Mouse (Mus musculus) ES-Bruce4 (cell line): ENCODE measurements around the gene Crygc.

Experiments
- CTCF ChIP-seq: IDR thresholded peaks from one replicate; pipeline ENCODE4 v1.8.1; 2011; ENCODE audit warnings: low read depth, low read length
- EP300 ChIP-seq: IDR thresholded peaks from 2 replicates; pipeline ENCODE4 v1.6.1; 2011; ENCODE audit warnings: low read depth, low read length; ENCODE audit not compliant: insufficient read depth
- POLR2A ChIP-seq: IDR thresholded peaks from one replicate; pipeline ENCODE4 v1.8.1; 2011; ENCODE audit warnings: low read length; ENCODE audit not compliant: insufficient read depth

DNA sequence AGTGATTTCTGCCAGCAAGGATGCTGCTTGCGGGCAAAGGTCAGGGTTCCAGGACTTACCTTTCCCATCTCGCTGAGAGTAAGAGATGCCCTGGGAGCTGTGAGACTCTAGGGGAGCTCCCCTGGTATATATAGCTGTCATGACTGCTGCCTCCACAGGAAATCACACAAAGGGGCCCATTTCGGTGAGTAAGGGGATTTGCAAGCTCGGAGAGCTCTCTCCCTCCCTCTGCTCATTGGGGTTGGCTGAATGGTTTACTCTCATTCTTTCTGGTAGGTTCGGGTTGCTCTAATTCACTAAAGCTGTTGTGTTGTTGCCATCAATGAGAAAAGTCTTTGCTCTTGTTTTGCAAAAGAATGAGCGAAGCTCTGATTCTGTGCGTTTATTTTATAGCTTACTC, 8.7 kb upstream of the Crygc start, which contains the start of gene Crygb:
- TF ChIP-seq CTCF (no peak), POLR2A (no peak), EP300 (no peak)
